Mouse (Mus musculus) heart, adult 2 months (tissue): ENCODE results near the gene Olfr91.

Experiments
- CTCF ChIP-seq: fragments of 200-600 bp; IDR thresholded peaks from 2 replicates; pipeline ENCODE4 v1.8.1; 2022; ENCODE audit warnings: antibody characterized with exemption, mild to moderate bottlenecking, moderate library complexity
- EP300 ChIP-seq: fragments of 200-500 bp; IDR thresholded peaks from 2 replicates; pipeline ENCODE4 v1.6.1; 2011; ENCODE audit warnings: low read depth, low read length, control low read depth; ENCODE audit not compliant: insufficient read depth
- POLR2A ChIP-seq: fragments of 200-500 bp; IDR thresholded peaks from 2 replicates; pipeline ENCODE4 v1.6.1; 2011; ENCODE audit warnings: mild to moderate bottlenecking, low read depth, low read length, control low read depth; ENCODE audit not compliant: insufficient read depth

GRCm38 (mm10) chr17:37063686-37064495 is 34.2 kb downstream of the Olfr91 start:
- TF ChIP-seq CTCF (no peak), POLR2A (no peak), EP300 (no peak)
